Mouse (Mus musculus): ENCODE data around the gene Olfr963.

DNA sequence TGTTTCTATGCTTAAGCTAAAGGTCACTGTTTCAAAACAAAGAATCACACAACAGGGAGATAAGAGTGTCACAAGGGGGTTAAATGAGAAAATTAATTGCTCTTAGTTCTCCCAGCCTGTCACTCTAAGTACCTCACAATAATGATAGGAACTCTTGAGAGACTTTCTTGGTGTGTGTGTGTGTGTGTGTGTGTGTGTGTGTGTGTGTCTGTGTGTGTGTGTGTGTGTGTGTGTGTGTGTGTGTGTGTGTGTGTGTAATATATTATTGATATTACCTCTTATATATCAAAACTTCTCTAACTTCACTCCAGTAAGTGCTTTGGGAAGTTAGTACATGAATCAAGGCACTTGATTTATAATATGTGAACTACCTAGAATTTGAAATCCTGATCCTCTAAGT lies 44.0 kb downstream of the Olfr963 start, which contains the start of gene Olfr965:
- no peak for TF ChIP-seq CHD2 (IDR thresholded peaks at IDR 0.05; ENCODE audit: low read depth, low read length)
- no peak for TF ChIP-seq HCFC1 (IDR thresholded peaks at IDR 0.05; ENCODE audit: borderline replicate concordance, insufficient read depth, low read length)
- no peak for TF ChIP-seq ZC3H11A (IDR thresholded peaks at IDR 0.05; ENCODE audit: borderline replicate concordance, low read depth, low read length)
- TF ChIP-seq MAFK (IDR thresholded peaks at IDR 0.05; ENCODE audit: insufficient read depth, low read depth, low read length): no peak

Data from ES-E14 (cell line).